Mouse (Mus musculus) T-helper 2 cell (primary cell): ENCODE measurements around the gene Kdm2a.

Experiments used
- in situ Hi-C: fragments of 300-600 bp; cut with MboI, MseI; formaldehyde crosslinking; loops from one replicate; pipeline ENCODE4 v1.15.1; 2025; ENCODE audit warnings: high pct_unique_total_duplicates

Gene Kdm2a

GRCm38 (mm10) chr19:4397798-4398629 lies at the start of gene Kdm2a:
Gene Kdm2a, minus strand, starts transcription at chr19:4398285.
- in situ Hi-C loops = no loop called here

- in situ Hi-C loops = no loop called here
Observed at GRCm38 (mm10) chr19:4447445-4447844, 49.4 kb upstream of the Kdm2a start.

DNA sequence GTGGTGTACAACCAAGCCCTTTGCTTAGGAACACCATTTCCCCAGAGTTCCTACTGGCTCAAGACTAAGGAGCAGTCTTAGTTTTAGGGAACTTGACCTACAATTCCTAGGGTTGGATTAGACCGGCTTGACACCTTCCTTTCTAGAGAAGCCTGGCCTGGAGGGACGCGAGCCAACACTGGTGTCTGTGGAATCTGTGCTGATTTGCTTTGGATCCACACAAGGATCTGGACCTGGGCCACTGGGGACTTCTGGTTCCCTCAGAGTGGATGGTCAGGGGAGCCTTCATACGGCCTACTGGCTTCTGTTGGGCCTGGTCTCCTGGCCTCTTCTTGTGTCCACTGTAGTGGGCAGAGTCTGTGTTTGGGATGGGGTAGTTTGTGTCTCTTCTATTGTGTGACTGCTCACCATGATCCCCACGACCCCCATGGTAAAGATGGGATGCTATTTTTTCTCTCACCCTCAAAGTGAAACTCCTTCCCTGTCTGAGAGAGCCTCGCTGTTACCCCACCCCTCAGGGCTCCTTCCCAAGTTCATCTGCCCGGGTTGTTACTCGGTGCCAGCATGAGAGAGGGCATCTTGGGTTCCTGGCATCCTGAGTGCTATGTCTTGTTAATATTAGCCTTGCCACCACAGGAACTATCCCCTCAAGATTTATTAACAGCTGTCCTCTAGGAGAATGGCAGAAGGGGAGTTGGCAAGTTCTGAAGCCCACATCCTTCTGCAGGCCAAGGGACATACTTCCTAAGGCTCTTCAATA lies 48.8 kb upstream of the Kdm2a start:
- in situ Hi-C loops = no loop called here

GRCm38 (mm10) chr19:4442408-4442807 lies 44.3 kb upstream of the Kdm2a start:
- in situ Hi-C loops = no loop called here

DNA sequence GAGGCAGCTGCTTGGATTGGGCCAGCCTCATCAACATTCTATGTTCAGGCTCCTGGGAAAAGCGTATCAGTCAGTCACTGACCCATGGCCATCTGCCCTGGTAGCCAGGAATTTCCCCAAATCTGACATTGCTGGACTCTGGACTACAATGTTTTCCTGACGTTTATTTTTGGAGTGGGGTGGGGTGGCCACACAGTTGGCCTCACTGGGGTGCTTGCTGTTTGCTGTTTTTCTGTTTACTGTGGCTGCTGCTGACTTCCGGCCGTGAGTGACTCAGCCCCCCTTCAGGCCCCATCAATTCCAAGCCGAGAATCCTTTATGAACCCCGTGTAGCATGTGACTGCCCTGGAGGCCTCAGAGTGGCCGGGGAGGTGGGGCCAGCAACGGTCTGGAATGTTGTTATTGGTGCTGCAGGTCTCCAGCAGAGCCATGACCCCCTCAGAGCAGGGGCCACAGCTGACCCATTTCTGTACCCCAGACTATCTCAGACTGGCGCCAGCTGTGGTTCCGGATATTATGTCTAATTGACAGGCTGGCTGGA lies 43.6 kb upstream of the Kdm2a start:
- in situ Hi-C loops = no loop called here

DNA sequence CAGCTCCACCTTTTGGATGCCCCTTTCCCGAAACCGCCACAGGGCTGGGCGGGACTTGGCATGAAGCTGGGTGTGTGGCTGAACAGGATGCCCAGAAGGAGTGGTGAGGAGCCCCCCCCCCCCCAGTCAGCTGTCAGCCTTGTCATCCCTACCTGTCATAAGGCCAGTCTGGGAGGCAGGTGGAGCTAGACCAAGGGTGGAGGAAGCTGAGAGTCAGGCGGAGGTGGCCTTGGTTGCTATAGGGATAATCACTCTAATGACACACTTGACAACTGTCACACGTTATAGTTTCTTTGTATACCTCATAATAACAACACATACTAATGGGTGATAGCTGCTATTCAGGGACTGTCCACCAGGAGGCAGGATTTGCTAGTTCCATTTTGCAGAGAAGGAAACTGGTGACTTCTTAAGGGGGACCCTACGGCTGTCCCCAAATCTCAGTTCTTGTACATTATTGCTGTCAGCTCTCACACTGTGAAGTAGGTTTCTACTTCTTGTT lies 43.1 kb upstream of the Kdm2a start:
- in situ Hi-C loops = no loop called here

DNA sequence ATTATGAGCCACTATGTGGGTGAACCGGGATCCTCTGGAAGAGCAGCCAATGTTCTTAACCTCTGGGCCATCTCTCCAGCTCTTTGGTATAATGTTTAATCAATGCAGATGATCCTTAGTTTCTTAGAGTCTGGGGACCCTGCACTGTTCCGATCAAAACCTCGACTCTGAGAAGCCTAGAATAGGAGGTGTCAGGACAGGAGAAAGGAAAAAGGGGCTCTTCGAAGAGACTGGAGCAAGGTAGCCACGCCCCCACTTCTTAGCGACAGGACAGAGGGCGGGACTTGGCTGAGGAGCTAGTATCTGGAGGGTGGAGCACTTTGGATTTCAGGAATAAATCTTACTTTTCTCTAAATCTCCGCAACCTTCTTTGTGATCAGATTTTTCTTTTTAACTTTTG lies 42.1 kb upstream of the Kdm2a start:
- in situ Hi-C loops = no loop called here

DNA sequence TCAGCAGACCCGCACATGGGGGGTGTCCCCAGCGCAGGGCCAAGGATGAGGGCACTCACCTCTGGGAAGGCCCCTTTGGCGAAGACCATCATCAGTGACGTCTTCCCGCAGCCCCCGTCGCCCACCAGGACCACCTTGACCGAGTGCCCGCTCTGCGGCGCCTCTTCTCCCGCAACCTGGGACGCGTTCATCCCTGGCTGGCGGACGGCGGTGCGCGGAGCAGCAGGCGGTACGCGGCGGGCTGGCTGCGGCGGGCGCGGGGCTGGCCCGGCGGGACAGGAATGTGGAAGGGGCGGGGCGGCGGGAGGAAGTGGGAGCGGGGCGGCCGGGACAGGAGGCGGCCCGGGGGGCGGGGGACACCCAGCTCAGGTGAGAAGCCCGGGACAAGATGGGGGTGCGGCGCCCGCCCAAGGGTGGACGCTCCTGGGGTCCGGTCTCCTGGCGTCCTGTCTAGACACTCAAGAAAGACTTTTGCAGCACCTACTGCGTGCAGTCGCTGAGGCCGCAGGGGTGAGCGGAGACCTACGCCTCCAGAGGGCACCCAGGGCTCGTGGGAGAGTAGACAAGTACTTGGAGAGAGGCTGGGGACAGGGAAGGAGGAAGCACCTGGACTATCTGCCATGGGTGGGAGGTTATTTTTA lies 41.2 kb upstream of the Kdm2a start, which contains the start of gene Rhod:
Gene Rhod (minus strand): TSS at position 272 of the 641 bp plus-strand sequence.
- in situ Hi-C loops = no loop called here

- in situ Hi-C loops = no loop called here
Observed at GRCm38 (mm10) chr19:4438791-4439160, 40.7 kb upstream of the Kdm2a start.

DNA sequence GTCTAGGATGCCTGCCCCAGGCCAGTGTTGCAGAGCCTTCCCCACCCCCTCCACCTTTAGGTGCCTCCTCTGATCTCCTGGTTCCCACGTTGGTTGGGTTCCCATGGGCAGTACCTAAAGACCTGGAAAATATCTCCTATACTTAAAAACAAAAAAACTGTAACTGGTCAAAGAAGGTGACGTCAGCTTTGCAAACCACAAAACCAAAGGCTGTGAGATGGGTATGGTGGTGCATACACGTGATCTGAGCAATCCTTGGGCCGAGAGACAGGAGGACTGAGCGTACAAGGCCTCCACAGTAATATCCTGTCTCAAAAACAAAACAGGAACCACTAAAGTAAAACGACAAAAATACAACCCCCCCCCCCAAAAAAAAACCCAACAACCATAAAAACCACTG lies 39.8 kb upstream of the Kdm2a start:
- in situ Hi-C loops = no loop called here

DNA sequence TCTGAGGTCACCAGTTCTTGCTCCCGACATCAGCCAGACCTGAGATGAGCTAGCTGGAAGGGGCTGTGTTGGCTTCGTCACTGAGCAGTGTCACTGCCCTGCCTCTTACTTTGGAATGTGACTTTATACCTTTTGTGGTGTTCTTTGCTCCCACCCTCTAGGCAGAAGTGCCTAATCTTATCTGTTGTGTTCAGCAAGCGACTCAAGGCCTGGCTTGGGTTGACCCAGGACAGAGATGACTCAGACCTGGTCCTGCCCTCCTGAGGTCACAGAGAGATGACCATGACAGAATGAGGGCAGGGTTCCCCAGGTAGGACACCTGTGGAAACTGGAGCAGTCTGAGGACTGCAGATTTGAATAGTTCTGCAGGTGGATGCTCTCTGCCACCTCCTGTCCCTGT lies 38.2 kb upstream of the Kdm2a start:
- in situ Hi-C loops = no loop called here

DNA sequence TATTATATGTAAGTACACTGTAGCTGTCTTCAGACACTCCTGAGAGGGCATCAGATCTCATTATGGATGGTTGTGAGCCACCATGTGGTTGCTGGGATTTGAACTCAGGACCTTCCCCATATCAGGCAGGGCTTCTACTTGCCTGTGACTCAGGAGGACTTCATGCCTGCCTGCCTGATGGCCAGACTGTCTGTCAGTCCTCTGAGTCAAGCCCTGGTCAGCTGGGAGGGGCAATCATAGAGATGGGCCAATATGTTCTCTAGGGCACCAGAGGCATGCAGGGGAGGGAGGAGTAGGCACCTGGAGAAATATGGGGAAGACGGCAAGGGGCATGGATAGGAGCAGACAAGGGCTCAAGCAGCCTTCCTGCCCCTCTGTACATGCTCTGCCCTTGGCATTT lies 36.9 kb upstream of the Kdm2a start:
- in situ Hi-C loops = no loop called here

DNA sequence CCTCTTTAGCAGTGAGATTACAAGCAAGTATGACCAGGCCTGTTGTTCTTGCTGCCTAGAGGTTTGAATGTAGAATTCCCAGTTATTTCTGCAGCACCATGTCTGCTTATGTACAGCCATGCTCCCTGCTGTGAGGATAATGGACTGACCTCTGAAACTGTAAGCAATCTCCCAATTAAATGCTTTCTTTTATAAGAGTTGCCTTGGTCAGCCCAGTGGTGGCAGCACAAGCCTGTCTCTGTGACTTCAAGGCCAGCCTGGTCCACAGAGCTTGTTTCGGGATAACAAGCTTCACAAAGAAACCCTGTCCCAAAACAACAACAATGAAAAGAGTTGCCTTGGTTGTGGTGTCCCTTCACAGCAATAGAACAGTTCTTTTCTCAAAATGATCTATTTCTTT lies 35.7 kb upstream of the Kdm2a start:
- in situ Hi-C loops = no loop called here

DNA sequence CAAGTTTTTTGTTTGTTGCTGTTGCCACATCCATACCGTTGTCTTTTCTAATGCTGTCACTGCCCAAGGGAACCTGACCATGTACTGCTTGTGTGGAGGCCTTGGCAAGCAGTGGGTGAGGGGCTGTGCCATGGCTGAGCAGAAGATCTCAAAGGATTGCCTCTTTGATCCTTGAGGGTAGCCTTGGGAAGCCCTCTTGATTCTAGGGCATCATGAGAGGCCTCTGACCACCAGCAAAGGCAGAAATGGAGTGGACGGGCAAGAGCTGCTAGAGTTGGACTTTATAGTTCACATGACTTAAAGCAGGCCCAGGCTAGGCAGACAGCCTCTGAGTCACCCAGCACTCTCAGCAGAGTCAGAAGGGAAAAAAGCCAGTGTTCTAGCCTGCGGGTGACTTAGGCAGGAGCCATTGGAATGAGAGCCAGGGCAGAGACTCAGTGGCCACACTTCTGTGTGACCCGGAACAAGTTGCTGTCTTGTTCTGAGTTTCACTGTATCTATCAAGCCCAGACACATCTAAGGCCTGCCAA lies 32.1 kb upstream of the Kdm2a start:
- in situ Hi-C loops = no loop called here

DNA sequence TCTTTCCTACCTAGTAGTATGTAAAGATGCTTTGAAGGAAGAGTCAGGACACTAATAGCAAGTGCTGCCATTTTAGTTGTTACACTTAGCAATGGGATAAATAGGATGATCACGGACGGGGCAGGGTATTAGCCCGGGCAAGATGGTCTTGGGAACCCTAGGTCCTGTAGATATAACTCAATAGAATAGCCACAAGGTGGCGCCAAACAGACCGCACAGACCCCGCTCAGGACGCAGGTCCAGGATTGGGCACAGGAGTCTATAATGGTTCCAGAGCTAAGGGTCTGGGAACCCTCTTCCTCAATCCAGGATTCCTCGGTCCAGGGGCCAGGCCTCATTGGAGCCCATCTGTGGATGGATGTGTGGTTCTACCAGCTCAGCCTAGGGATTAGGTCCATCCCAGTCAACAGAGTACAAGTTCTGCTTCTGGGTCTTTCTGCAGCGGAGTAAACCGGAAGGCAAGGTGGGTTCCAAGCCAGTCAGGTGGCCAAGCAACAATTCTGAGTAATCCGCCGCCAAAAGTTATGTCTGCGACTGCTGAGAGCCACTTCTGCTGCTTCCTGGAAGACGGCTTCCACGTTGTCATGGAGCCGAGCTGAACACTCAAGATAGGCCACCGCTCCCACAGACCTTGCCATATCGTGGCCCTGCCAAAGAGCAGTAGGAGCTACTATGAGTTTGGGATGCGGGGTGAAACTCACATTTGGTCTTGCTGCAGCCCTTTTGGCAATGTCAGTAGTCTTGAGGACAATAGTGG lies 27.7 kb upstream of the Kdm2a start:
- in situ Hi-C loops = no loop called here

DNA sequence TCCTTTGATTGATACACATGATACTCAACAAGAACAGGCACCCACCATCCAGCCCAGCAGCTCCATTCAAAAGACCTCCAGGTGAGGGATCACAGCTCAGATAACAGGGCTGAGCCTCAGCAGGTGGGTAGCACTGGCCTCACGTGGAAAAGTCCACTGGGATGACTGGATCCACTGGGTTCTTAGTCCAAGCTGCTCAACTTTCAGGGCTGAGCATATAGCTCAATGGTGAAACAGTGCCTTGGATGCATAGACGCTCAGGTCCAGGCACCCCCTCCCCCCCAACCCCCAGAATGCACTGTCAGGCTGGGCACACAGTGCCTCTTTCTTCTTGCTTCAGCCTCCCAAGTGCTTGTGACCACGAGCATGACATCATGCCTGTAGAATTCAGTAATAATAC lies 24.9 kb upstream of the Kdm2a start:
- in situ Hi-C loops = no loop called here

DNA sequence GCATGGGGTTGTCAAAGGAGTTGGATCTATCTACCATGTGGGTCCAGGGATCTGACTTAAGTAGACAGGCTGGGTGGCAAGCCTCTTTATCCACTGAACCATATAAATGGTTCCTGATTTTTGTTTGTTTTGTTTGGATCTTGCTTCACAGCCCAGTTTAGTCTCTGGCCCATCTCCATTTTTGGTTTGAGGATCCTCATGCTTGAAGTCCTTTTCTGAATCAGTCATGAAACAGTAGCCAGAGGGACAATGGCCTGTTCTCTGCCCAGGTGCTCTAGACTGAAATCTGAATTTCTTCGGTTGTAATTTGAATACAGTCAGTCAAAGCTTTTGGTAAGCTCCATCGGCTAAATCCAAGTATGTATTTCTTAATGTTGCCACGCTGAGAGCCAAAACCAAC lies 24.5 kb upstream of the Kdm2a start:
- in situ Hi-C loops = no loop called here

GRCm38 (mm10) chr19:4420153-4420910 lies 22.2 kb upstream of the Kdm2a start:
- in situ Hi-C loops = no loop called here

DNA sequence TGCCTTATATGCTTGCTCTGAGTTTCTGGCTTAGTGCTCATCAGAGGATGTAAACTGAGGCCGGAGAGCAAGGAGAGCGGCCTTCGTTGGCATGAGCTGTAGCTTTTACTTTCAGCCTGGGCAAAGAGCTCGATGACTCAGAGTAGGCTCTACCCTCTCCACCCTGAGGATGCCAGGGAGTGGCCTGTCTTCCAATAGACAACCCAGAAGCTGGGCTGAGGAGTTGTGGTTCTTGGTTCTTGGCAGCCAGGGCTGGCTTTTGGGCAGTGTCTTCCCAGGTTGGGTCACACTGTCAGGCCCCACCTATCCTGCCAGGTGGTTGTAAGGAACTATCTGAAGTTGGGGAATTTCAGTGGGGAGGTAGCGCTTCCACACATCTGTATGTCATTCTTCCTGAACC lies 21.6 kb upstream of the Kdm2a start:
- in situ Hi-C loops = no loop called here

DNA sequence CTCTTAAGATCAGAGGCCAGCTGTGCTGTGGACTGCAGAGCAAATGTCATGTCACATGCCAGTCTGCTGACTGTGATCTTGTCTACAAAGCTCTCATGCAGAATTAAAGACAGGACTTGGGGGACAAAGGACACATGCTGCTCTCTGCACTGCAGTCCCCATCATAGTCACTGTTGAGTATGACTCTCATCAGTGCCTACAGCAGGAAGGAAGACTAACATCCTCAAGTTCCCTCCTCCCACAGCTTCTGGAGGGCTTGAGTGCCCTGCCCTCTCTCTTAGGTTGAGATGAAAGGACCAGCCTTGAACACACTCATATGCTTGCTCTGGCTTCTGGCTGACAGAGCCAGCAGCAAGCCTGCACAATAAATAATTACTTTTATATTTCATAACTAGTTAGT lies 19.6 kb upstream of the Kdm2a start:
- in situ Hi-C loops = no loop called here
